Mouse (Mus musculus) cortical plate, adult 2 months (tissue): ENCODE data around the gene Zbtb32. TPM values are rescaled to one million over a fixed set of nuclear protein-coding genes. Genes with fewer than 3 reads are reported as not detected.

Source experiments
- H3K27ac ChIP-seq: fragments of 200-500 bp; 2 replicates; pipeline ENCODE4 v1.5.1; 2012; ENCODE audit warnings: low read length, control low read depth, inconsistent platforms; ENCODE audit not compliant: insufficient read depth
- H3K4me1 ChIP-seq: fragments of 200-500 bp; 2 replicates; pipeline ENCODE4 v1.6.1; 2011; ENCODE audit warnings: low read length; ENCODE audit not compliant: control insufficient read depth, insufficient read depth
- H3K4me3 ChIP-seq: fragments of 200-500 bp; 2 replicates; pipeline ENCODE4 v1.5.1; 2011; ENCODE audit warnings: mild to moderate bottlenecking, low read length, control low read depth; ENCODE audit not compliant: insufficient read depth
- CTCF ChIP-seq: fragments of 200-500 bp; IDR thresholded peaks from 2 replicates; pipeline ENCODE4 v1.5.1; 2011; ENCODE audit warnings: mild to moderate bottlenecking, control low read depth, low read length; ENCODE audit not compliant: insufficient read depth; ENCODE audit errors: extremely low read depth
- POLR2A ChIP-seq: fragments of 200-500 bp; IDR thresholded peaks from 2 replicates; pipeline ENCODE4 v1.6.1; 2011; ENCODE audit warnings: mild to moderate bottlenecking, low read length, control low read depth; ENCODE audit not compliant: insufficient read depth; ENCODE audit errors: extremely low read depth
- polyA plus RNA-seq: library from polyadenylated mRNA; depleted of rRNA; stranded (reverse); fragments of >200 nt; gene quantifications from 2 replicates; pipeline ENCODE4 v1.2.3, GENCODE M21; 2012

Zbtb32 gene
- polyA plus RNA-seq, 1 experiment = 0.08 TPM

DNA sequence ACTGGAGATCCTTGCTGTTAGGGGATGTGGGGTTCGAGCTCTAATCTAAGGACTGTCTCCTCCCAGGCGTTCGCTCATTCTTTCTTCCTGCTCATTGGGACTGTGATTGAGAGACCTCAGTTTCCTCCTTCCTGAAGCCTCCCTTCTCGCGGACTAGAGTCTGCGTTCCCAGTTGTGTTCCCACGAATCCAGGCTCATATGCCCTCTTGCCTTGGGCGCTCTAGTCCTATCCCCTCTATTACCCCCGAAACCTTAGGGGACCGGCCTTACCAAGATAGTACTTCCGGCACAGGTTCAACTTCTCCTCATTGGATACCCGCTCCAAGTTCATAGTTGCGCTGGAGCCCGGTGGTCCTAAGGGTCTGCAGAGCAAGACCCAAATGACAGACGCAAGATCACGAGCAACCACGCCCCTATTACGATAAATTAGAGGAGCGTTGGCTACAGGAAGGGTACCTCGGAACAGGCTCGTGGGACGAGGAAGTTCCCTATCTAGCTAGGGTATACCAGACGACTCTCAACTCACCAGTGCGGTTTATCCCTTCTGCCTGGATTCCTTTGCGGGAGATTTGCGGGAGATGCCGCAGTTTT is 36.1 kb downstream of the Zbtb32 start:
- Histone ChIP-seq H3K4me3 (peak overlapping the region; percentile 50), H3K4me1 (peaks cover 3% of the 10 kb centered on the region; the same call in 1 of the 2 replicates), H3K27ac (peak overlapping the region; percentile 11)
- TF ChIP-seq POLR2A (no peak), CTCF (no peak)

- TF ChIP-seq CTCF (no peak), POLR2A (no peak)
- H3K4me3 ChIP-seq = no peak overlapping the region
- no peak overlapping the region for H3K27ac ChIP-seq
- H3K4me1 ChIP-seq = peaks cover 3% of the 10 kb centered on the region; the same call in 1 of the 2 replicates
Measured at GRCm38 (mm10) chr7:30560296-30560695, 38.4 kb downstream of the Zbtb32 start.

DNA sequence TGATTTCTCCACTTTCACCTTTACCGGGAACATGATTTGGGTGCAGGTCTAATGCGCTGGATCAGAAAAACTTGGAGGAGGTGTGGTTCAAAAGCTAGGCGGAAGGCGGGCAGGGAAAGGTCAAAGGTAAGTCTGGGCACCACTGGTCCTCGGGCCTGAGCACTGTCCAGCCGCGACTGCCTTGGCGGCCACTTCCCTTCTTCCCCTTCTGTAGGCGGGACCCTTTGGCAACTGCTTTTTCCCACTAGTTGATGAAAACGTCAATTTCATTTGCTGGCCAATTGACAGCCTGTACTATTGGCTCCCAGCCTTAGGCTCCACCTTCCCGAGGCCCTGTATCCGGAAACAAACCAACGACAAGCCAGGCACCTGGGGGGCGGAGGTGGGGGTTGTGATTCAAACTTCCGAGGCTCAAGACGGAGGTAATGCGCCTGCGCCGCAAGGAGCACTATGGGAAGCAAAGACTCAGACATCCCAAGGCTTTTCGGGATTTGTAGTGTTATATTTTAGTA is 39.2 kb downstream of the Zbtb32 start, which contains the start of gene Lin37:
Gene Lin37 (minus strand): TSS at position 396 of the 512 bp plus-strand sequence.
- H3K4me3 ChIP-seq = peak within 1 kb of the TSS; percentile 57
- TF ChIP-seq POLR2A = peak; percentile 92
- TF ChIP-seq CTCF = no peak
- H3K4me1 ChIP-seq = peaks cover 3% of the 10 kb centered on the region; the same call in 1 of the 2 replicates
- H3K27ac ChIP-seq = peak within 1 kb of the TSS; percentile 13; the same call in 1 of the 2 replicates

DNA sequence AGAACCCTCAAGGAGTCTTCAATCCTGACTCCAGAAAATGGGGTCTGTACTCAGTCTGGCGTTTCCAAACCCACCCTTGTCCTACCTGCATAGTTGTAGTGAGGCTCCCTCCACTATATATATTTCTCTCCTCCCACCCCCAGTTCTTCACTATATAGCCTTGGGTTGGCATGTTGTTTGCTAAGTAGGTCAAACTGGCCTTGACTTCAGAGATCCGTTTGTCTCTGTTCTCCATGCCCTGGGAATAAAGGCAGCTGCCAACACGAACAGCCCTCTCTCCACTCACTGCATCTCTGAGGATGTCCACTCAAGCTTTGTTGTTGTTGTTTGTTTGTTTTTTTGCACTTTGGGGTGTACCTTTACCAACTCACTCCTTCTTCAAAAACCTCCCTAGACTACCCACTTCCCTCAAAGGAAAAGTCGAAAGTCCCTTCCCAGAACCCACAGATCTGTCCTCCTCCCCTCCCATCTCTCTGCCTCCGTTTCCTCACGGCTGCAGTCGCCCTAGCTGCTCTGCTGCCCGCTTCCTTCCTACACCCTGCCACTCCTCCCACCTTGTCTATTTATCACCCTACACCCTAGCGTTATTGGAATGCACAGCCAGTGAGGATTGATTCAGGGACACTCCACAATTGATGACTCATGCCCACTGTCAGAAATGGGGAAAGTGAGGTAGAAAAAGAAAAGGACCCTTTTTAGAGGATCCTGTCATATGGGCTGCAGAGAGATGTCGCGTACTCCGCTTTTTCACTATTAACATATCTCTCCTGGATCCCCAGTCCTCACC is 39.9 kb downstream of the Zbtb32 start:
- Histone ChIP-seq H3K27ac (peak overlapping the region; percentile 13; the same call in 1 of the 2 replicates), H3K4me3 (peak overlapping the region; percentile 57), H3K4me1 (peaks cover 1% of the 10 kb centered on the region; the same call in 1 of the 2 replicates)
- TF ChIP-seq CTCF = no peak
- TF ChIP-seq POLR2A = no peak

- Histone ChIP-seq H3K27ac (0 out of 2 replicates have a peak overlapping the region, but pooled peaks have one; percentile 13), H3K4me1 (no peaks in the 10 kb centered on the region), H3K4me3 (peak overlapping the region; percentile 57; the same call in 1 of the 2 replicates)
- TF ChIP-seq CTCF (no peak), POLR2A (0 out of 2 replicates have a peak, but pooled peaks have one; percentile 14)
Measured at GRCm38 (mm10) chr7:30557901-30558514, 40.7 kb downstream of the Zbtb32 start.

GRCm38 (mm10) chr7:30556894-30557536 is 41.7 kb downstream of the Zbtb32 start:
- TF ChIP-seq CTCF (peak; percentile 26; the same call in 1 of the 2 replicates), POLR2A (no peak)
- no peak overlapping the region for H3K27ac ChIP-seq
- no peaks in the 10 kb centered on the region for H3K4me1 ChIP-seq
- H3K4me3 ChIP-seq = no peak overlapping the region

- TF ChIP-seq CTCF = no peak
- TF ChIP-seq POLR2A = no peak; the same call in 1 of the 2 replicates
- Histone ChIP-seq H3K4me1 (no peaks in the 10 kb centered on the region), H3K4me3 (no peak overlapping the region), H3K27ac (no peak overlapping the region)
Measured at GRCm38 (mm10) chr7:30553810-30554584, 44.7 kb downstream of the Zbtb32 start.

DNA sequence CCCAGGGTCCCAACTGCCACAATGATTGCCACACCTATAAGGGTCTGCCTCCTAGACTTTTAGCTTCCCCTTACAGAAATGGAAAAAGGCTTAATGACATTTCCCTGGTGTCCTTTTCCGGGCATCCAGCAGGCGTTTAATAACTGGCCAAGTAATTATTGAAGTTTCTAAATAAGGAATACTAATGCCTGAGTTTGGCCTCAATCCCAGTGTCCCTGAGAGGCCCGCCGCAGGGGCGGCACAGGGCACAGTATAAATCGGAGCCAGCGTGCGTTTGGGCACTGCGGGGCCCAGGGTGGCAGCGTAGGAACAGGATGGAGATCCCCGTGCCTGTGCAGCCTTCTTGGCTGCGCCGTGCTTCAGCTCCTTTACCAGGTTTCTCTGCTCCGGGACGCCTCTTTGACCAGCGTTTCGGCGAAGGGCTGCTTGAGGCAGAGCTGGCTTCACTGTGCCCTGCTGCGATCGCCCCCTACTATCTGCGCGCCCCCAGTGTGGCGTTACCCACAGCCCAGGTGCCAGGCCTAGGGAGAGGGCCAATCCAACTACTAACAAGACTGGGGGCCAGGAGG is 45.6 kb downstream of the Zbtb32 start:
- H3K4me3 ChIP-seq = peak overlapping the region; percentile 71; the same call in 1 of the 2 replicates
- peak overlapping the region; percentile 52; the same call in 1 of the 2 replicates for H3K27ac ChIP-seq
- no peaks in the 10 kb centered on the region for H3K4me1 ChIP-seq
- TF ChIP-seq POLR2A (no peak), CTCF (no peak)
